Mouse (Mus musculus) cerebellum, postnatal 10 days (tissue): ENCODE measurements around the gene Egfl7.
A peak's percentile ranks its signal among the peaks of the same experiment; 100 is the strongest.

Experiments used
- DNase-seq, 2 experiments: peaks; one replicate each; pipeline ENCODE4 v3.0.0; 2021; ENCODE audit warnings: mixed read lengths in 2 of 2

Egfl7 gene

DNA sequence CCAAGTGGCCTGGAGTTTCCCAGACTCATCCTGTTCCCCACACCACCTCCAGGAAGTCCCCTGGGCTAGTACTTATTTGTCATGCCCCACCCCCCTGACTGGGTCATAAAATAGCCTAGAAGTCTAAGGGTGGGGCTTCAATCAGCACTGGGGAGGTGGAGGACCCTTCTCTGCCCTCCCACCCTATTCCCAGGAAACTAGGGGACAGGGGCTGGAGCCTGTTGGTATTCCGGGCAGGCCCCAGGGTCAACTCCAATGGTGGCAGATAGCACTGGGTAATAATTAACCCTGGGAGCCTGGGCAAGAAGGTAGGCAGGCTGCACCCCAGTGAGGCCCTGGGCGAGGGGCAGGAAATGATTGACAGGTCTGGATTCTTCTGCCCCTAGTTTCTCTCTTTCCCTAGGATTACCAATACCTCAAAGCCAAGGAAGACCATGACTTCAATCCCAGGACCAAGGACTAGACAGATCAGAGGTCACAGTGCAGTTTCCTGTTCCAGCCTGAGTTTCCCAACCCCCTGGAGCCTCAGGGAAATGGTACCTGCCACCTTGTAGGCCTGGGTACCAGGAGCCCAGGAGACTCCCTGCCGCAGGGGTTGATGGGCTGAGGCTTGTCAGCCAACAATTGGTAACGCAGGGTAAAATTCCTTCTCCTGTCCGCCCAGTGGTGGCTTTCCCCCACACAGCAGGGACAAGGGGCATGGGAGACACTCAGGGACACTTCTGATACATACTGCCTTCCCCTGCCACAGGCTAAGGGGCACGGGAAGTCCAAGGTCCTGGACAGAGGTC, 15.3 kb downstream of the Egfl7 start:
- no peak for DNase-seq

GRCm38 (mm10) chr2:26595725-26596435, 16.1 kb downstream of the Egfl7 start:
- no peak for DNase-seq

GRCm38 (mm10) chr2:26596898-26597297, 17.1 kb downstream of the Egfl7 start:
- no peak for DNase-seq

DNA sequence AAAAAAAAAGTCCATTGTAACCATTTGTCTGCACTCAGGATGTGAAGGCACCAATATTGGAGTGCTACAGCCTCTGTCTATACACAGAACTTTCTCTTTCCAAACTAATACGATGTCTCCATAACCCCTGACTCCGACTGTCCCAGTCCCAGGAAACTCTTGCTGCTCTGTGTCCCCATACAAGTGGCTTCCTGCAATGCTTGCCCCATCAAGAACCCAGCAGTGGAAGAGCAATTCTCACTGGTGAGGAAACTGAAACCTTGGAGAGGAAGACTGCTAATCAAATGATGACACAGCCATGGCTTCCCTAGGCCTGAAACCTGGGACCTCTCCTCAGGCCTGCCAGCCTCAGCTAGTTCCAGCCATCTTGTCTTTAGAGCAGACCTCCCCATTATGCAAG, 18.0 kb downstream of the Egfl7 start:
- DNase-seq: no peak

DNA sequence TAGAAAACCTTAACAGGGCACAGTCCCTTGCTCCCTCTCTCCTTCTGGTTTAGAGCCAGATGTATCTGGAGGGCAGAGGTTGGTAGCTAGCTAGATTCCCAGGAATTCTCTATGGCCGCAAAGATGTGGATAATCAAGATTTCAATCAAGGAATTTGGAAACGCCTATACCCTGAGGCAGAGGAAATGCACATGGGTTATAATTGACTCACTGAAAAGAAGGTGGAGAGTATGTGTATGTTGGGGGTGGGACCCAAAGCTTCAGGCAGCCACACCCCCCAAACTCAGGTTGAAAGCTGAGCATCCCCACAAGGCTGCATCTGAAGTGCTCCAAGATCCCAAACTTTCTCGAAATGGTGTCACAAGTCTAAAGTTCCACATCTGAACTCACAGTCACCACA, 18.6 kb downstream of the Egfl7 start:
- DNase-seq: no peak

DNA sequence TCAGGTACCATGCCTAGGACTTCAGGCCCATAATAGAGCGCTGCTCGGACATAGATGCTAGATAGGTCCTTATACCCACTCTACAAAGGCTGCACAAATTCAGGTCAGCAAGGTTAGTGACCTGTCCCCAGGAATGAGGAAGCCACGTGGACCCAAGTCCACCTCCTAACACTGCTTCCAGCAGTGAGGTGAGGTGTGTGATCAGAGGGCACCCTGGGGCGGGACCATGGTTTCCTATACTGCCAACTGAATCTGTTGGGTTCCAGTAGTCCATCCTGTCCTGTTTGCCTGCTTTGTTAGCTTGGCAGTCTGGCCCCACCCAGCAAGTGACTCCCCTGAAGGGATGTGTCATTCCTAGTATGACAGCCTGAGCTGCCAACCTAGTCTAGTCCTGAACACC, 20.2 kb downstream of the Egfl7 start:
- no peak for DNase-seq

- DNase-seq: no peak
Measured at GRCm38 (mm10) chr2:26600664-26601063, 20.9 kb downstream of the Egfl7 start.

- no peak for DNase-seq
Measured at GRCm38 (mm10) chr2:26601595-26601994, 21.8 kb downstream of the Egfl7 start.

GRCm38 (mm10) chr2:26602631-26603030, 22.8 kb downstream of the Egfl7 start:
- no peak for DNase-seq

DNA sequence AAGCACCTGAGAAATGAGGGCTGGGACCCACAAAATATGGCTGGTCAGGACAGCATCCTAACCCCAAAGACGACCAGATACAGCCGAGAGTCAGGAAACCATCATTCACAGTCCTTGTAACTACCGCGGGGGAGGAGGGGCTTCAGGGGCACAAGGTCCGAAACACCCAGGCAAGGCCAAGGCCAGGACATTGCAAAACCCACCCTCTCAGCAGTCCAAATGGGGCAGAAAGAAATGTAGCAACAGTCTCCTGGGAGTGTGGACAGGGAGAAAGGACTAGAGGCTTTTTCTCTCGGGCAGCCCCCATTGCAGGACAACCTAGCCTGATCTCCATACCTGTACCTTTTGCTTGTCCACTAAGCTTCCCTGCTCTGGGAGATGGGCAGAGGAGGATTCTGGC, 23.3 kb downstream of the Egfl7 start:
- no peak for DNase-seq

GRCm38 (mm10) chr2:26603720-26604671, 24.2 kb downstream of the Egfl7 start, which contains the start of gene Agpat2:
Gene Agpat2 (minus strand): TSS chr2:26604417.
- peak; percentile 51 to 58 for DNase-seq

DNA sequence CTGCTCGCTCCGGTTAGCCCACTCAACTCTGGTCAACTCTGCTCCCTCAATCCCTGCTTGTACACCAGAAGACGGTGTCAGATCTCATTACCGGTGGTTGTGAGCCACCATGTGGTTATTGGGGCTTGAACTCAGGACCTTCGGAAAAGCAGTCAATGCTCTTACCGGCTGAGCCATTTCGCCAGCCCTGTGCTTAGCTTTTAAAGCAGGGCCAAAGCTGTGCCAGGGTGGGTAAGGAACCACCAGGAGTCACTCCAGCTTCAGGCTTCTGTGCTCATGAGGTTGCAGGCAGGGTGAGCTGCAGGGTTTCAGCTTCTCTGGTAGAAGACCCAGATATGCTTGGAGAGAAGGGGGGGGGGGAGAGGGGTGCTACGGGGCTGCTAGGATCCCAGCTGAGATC, 25.5 kb downstream of the Egfl7 start:
- no peak for DNase-seq

DNA sequence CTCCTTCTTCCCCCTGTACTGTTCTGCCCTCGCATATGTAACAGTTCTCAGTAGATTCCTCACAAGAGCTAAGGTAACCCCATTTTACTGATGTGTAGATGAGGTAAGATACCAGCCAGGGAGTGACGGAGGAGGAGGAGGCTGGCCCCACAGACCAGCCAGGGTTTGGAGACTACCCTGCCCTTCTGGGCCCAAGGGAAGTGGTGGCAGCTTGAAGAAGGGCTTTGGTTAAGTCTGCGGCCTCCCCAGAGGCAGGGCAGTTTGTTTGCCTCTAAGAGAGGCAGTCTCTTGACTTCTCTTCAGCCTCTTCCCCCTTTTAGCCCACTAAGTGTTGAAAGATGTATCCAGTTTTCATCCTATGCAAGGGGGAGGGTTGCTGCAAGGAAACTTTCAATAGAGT, 26.8 kb downstream of the Egfl7 start:
- DNase-seq: no peak

GRCm38 (mm10) chr2:26607056-26607910, 27.5 kb downstream of the Egfl7 start:
- DNase-seq: no peak

DNA sequence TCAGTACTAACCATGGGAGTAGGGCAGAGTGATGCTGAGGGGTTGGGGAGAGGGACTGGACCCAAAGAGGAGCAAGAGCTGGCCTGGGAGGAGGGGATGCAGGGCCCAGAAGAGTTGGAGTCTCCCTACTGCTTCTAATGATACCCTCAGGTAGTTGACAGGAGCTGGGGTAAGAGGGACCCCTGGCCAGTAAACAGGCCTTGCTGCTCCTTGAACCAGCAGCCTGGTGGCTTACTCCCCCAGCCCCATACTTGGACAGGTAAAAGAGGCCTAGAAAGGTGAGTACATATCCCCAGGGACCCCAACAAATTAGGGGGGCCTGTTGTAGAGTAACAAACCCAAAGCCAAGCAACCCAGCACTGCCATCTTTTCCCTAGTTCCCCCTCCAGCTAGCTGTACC, 29.0 kb downstream of the Egfl7 start:
- no peak for DNase-seq

GRCm38 (mm10) chr2:26609261-26609661, 29.4 kb downstream of the Egfl7 start:
- DNase-seq: no peak

DNA sequence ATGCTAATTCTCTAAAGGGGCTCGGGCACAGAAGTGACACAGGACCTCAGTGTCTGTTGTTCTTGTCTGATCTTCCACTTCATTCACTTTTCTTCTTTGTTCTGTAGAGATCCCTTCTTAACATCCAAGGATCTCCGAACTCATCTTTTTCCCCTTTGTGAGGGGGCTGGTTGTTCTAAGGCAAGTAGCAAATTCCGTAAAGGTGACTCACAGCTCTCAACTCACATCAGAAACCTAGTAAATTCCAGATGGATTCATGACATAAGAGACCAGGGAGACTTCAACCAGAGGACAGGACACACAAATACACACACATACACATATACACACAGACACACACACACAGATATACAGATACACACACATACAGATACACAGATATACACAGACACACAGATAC, 30.7 kb downstream of the Egfl7 start:
- DNase-seq: no peak

DNA sequence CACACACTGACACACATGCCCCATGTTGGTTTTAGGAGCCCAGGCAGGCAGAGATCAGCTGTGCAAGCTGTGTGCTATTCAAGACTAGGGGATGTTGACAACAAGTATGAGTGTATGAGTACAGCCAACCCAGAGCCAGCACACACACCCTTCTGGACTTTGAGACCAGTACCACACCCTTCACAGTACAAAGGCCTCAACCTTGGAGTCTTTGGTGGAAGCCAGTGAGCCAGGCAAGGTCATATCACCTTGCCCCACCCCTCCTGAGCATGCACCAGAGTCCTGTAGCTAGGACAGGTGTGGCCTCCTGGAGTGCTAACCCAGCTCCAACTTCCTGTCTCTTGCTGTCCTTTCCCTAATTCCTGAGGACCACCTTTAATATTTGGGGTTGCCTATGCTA, 31.2 kb downstream of the Egfl7 start:
- no peak for DNase-seq

DNA sequence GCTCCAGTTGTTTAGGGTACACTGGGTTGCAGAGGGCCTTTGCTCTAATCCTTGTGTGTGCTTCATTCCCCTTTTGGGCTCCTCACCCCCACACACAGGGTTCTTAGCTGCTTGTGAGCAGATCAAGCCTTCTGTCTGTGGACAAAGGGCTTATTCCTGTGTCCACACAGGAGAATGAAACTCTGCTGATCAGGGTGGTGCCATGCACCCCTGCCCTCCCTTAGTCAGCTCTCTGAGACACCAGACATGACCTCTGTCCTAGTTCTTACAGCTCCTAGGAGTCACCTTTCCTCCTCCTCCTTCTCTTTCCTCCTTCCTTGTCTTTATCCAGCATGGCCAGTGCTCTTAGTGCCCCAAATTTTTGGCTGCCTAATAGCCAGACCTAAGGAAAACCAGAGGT, 32.1 kb downstream of the Egfl7 start:
- no peak for DNase-seq

DNA sequence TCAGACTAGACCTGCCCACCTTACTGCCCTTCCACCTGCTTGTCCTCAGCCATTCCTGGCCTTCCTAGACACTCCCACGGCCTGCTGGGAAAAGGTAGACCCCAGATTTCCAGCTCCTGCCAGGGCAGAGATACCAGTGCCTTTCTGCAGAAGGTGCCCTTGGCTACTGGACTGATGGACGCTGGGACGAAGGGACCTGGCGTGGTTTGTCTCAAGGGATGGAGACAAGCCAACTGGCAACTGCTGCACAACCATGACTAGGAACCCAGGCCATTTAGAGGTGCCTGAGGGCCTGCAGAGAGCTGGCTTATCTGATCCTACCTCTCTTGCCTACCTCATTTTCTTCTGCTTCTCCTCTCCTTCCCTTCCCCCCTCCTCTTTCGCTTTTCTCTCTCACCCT, 35.1 kb downstream of the Egfl7 start:
- DNase-seq: no peak

GRCm38 (mm10) chr2:26615459-26616124, 35.8 kb downstream of the Egfl7 start:
- no peak for DNase-seq

- no peak for DNase-seq
Measured at GRCm38 (mm10) chr2:26617331-26617730, 37.5 kb downstream of the Egfl7 start.
